Mouse (Mus musculus) urinary bladder, postnatal 14 days (tissue): ENCODE measurements around the gene Hamp2.
"Not testable (repeated sequence)": the region's sequence is repeated elsewhere in the genome, so short reads cannot be mapped to it uniquely, and the experiment has no call there.

Experiments
- DNase-seq: peaks from one replicate; pipeline ENCODE4 v3.0.0; 2021; ENCODE audit warnings: low spot score

The Hamp2 gene

DNA sequence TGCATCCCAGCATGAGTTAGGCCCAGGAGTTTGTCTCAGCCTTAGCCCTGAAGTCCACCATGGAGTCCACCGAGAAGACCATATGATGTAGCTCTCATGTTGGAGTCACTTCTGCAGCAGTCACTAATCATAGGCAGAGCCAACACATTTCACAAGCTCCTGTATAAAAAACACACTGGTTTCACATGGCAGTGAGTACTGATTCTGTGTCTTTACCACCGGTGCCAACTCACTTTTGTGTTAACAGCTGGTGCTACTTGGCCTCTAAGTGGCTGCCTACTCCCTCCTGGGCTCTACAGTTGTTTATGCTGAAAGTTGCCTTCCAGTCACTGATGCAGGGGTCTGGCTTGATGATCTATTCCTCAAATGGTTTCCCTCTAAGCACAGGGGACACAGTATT lies at the start of gene Hamp2:
Gene Hamp2 (minus strand): TSS at position 101 of the 400 bp plus-strand sequence.
- DNase-seq = not testable (repeated sequence)

DNA sequence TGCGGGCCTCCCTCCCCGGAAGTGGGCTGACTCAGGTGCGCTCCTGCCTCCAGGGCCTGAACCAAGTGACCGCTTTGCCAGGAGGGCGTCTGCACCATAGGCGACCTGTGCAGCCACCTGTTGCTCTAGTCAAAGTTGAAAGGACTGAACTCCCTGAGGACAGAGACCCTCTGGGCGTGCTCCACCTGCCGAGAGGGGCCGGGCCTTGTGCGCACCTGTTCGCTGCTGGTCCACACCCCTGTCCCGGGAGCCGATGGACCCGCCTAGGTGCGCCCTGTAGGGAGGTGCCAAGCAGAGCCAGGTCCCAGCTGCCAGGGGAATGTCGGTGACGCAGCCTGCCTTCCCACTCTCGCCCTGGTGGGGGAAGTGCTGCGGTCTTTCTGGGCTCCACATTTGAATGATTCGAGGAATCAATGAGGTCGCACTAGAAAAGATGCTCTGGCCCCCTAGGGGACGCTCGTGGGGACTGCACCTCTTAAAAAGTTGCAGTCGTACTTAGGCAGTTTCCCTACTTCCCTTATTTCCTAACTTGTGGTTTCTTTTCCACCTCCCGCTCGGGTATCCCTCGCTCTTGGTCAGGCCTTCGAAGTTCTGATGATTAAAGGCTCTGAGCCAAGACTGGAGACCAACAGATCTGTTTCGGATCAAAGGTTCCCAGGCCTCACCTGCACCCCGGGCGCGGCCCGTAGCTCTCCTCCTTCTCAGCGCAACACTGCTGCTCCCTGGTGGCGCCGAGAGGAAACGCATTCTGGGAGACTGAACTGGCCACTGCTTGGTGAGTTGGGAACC lies 49.2 kb upstream of the Hamp2 start, which contains the start of gene Fam187b:
Gene Fam187b (plus strand): TSS at position 290 of the 789 bp plus-strand sequence.
- DNase-seq = peak; percentile 91

DNA sequence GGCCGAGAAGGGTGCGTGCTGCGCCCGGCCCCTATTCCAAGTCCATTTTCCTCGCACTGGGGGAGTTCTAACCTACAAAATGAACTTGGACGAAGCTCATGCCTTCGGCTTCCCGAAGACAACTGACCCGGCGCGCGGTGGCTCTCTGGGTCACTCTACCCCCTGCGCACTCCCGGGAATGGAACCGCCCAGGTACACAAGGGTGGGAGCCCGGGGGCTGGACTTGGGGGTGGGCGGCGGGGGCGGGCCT lies 48.7 kb upstream of the Hamp2 start, which contains the start of gene Lsr:
Gene Lsr (minus strand): TSS at position 214 of the 250 bp plus-strand sequence.
- no peak for DNase-seq

DNA sequence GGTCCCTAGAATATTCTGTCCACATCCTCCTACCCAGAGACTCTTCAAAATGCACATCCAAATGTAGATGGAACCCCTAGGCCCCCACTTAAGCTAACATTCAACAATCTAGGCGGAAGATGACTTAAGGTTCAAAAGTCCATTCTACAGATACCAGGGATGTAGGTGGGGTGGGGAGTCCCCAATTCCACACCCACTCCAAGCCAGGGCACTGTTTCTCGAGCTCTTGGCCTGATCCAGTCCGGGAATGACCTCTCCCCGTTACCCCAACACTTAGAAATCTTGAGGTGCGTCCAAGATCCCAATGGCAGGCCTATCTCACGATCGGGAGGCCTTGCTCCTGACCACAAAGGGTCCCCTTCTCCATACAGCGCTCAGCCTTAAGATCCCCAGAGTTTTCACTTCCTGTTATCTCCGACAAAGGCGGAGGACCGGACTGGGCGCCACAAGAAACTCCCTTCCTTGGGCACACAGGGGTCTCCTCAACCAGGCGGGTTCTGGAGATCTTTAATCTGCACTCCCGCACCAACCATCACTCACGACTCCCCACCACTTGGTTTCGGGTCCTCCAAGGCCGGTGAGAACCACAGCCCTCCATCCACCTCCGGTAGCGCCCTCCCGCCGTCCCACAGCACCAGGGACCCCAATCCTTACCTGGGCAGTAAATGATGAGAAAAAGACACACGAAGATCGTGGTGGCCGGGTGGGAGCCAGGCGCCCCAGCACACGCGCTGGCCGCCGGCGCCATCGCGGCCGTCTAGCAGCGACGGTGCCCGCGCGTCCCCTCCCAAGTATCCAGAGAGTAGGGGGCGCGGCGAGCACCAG lies 48.2 kb upstream of the Hamp2 start:
- no peak for DNase-seq

DNA sequence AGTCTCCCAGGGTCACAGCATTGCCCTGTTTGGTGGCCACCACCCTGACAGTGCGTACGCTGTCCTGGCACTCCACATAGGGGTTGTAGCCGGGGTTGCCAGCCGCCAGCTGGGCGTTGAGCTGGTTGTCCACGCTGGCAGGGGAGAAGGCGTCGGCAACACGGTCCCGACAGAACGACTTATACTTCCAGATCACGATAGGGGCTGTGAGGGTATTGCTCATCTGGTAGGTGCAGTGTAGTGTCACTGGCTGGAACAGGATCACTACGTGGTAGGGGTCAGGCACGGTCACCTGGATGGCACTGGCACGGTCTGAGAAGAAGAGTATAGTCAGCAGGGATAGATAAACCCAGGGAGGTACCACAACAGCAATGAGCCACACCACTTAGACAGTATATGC lies 47.4 kb upstream of the Hamp2 start:
- DNase-seq = no peak

DNA sequence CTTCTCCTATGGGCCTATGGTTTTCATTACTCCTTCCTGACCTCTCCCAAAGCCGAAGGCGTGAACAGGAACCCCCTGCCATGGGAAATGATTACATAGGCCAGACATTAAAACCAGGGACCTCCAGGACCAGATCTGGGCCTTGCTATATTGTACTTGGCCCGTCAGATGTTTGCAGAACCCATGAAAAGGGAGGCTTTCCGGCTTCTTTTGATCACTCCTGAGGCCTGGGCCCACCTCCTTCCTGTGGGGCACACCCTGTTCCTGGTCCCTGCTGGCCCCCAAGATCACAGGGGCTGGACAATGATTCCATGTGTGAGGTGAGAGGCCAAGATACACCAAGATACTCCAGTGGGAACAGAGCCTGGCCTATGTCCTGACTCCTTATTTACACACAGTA lies 44.7 kb upstream of the Hamp2 start:
- DNase-seq = no peak

DNA sequence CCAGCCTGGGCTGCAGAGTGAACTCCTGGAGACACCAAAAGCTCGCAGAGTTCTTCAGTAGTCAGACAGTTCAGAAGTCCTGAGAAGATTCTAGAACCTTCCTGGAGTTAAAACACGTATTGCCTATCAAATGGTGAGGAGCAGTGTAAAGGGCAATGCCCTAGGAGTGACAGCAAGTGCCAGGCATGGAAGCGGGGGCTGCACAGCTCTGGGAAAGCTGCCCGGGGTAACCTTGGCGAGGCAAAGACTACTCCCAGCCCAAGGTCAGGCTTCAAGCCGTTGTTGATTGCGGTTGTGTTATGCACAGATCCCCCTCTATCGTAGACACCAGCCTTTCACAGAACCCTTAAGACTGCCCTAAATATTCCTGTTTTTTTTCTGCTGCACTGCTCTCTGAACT lies 44.1 kb upstream of the Hamp2 start:
- DNase-seq = no peak

DNA sequence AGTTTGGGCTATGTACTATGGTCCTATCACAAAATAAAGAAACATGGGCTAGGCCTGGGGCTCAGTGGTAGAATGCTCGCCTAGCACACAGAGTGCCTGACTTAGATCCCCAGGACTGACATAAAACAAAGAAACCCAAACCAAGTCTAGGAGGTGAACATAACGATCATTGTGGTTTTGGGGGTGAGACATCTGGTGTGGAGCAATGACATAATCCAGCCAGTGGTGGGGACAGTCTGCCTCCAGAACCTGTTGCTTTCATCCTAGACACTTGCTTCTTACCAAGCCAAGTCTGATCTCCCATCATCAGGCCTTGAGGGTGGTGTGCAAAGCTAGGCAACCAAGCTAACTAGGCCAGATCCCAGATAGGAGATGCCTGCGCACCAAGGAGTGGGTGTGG lies 42.2 kb upstream of the Hamp2 start:
- DNase-seq = no peak

DNA sequence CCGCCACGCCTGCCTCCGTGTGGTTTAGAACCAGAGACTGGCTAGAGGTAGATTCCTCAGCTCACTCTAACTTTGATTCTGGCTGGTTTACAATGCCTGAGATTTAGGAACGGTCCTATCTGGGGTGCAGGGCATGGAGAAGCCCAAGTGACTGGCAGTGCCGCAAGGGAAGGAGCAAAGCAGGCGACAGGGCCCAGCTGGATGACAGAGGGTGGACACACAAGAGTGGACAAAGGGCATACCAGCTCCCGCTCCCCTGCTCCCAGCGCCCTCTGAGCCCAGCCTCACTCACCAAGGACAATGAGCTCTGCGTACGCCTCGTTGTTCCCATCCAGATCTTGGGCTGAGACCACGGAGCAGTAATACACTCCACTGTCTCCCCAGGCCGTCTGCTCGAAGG lies 41.2 kb upstream of the Hamp2 start:
- no peak for DNase-seq

DNA sequence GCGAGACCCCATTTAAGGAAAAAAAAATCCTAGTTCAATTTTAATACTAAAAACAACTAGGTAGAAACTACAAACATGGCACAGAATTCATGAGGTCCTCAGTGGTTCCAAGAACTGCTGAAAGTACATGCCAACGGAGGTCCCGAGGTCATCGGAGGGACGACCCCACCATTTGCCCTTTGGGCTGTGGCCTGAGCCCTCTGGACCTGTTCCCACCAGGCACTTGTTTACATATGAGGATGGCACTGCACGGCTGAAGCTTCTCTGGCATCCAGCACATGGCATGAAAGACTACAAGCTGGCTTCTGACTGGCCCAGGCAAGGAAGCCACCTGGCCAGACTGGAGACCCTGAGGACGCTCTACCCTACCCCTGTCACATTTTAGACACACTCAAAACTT lies 39.9 kb upstream of the Hamp2 start:
- DNase-seq = no peak

DNA sequence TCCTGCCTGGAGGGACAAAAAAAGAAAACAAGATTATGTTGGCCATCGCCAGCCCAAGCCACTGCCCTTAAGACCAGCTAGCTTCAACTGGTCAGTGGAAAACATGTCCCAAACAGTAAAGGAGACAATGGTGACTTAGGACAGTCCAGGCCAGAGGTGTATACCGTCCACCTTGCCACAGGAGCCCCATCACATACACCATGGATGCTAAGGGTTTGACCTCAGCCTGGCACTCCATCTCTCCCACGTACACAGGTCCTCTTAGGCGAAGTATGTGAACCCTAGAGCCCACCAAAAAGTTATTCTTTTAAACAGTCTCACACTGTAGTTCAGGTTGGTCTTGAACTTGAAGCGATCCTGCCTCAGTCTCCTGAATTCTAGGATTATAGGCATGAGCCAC lies 38.4 kb upstream of the Hamp2 start:
- no peak for DNase-seq

DNA sequence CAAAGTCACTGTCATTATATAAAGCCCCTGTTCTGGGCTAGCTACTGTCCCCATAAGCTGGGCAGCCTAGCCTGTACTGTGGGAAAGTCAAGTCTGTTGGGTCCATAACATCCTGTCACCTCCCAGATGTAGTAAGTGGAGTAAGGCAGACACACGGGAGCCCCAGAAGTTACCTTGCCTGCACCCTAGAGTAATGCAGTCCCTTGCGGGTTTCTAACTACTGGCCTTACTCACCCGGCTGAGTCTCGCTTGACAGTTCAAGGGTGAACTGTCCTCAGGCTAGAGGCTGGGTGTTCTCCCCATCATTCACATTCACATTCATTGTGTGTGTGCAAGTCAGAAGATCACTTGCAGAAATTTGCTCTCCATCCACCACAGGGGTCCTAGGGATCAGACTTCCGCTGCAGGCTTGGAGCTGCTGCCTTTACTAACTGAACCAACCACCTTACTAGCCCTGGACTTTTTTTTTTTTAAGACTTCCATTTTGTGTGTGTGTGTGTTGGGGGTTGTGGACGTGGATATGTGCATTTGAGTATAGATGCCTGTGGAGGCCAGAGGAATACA lies 35.4 kb upstream of the Hamp2 start:
- no peak for DNase-seq

DNA sequence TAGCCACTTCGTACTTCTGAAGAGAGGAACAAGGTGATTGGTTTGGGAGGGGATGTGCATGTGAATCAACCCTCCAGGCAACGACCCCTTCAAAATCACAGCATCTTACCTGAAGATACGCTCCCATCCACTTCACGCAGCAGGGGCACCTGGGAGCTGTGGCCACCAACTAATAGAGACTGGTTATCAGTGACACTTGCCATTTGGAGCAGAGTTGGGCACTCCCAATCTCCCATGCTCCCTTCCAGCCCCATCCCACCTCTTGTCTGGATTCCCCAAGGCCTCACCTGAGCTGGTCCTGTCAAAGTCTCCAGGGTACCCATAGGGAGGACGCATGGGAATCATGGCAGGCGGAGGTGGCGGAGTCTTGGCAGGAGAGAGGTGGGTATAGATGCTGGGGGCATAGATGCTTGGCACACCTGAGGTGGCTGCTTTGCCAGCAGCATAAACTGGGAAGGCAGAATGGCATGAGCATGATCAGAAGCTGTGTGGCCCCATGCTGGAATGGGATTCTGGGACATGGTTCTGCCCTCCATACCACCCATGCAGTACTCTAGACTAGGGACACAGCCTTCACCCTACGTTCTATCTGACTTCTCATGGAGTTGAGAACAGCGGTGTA lies 34.5 kb upstream of the Hamp2 start:
- DNase-seq = no peak

DNA sequence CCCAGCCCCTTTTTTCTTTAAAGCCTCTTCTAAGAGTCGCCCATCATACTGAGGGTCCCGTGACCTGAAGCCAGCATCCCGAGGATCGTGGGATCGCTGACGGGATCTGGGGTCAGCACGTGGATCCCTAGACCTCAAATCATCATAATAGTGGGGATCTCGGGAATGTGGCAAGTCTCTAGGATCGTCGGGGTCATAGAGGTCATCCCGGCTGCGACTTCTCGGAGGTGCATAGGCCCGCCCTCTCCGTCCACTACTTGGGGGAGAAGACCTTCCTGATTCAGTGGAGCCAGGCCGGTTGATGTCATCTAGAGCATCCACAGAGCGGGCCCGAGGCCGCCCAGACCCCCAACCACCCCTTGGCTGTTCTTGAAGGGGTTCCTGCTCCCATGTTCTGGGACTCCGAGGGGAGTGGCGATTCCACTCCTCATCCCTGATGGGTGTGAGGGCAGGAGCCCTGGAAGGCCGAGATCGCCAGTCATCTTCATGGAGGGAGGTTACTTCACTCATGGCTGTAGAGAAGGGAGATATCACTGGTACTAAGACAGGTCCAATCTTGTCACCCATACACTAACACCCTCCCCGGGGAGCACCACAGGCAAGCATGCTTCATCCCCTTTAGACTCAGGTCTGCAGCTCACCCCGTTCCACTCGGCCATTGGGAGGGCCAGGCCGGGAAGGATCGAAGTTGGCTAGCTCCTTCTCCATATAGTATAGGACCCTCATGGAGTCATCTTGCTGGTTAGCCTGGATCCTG lies 33.8 kb upstream of the Hamp2 start:
- no peak for DNase-seq

DNA sequence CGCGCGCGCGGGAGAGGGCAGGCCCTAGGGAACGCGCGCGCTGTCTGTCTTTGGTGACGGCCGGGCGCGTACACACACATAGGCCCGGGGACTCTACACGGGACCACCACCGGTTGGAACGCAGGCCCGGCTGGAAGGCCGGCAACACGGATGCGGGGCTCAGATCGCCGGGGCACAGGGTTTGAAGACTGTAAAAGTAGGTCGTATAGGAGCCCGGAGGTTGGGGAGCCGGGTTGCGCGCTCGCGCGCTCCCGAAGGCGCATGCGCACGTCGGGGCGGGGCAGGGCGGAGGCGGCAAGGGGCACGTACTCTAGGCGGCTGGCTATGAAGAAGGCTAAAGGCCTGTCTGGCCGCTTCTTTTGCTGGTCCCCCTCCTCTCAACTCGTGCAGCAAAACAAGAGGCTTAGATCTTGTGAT lies 32.9 kb upstream of the Hamp2 start:
- DNase-seq = peak; percentile 91

DNA sequence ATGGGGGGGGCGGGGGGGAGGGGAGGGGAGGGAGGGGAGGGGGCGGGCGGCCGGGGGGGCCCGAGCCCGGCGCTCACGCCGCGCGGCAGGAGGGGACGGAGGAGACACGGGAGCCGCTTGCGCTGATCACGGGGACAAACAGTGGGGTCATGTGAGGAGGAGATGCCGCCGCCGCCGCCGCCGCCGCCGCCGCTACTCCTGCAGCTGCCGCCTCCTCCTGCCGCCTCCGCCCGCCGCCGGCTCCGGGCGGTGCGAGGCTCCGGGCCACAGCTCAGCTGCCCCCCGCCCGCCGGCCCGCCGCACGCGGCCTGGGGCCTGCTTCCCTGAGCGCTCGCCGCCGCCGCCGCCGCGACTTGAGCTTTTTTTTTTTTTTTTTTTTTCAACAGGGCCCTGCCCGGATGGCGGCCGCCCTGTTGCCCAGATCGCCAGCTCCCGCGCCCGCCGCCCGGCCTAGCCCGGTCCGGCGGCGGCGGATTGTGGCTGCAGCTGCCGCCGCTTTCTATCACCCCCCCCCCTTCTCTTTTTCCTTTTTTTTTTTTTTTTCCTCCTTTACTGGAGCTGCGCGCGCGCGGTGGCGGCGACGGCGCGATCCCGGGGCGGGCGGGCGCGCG lies 32.4 kb upstream of the Hamp2 start, which contains the start of gene Usf2:
Gene Usf2 (minus strand): TSS at position 48 of the 611 bp plus-strand sequence.
- DNase-seq = peak; percentile 82

DNA sequence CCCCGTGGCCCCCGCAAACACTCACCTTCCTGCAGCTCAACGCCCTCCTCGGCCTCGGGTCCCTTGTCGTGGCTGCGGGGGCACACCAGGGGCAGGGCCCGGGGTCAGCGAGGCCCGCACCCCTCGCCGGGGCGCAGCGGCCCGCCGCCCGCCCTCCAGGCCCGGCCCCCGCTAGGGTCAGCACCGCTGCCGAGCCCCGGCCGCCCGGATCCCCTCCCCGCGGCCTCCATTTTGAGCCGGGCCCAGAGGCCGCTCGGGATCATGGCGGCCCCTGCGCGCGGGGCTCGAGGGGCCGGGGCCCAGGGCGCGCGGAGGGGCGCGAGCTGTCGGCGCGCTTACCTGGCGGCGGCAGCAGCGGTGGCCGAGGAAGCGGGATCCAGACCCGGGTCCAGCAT lies 31.9 kb upstream of the Hamp2 start:
- no peak for DNase-seq

DNA sequence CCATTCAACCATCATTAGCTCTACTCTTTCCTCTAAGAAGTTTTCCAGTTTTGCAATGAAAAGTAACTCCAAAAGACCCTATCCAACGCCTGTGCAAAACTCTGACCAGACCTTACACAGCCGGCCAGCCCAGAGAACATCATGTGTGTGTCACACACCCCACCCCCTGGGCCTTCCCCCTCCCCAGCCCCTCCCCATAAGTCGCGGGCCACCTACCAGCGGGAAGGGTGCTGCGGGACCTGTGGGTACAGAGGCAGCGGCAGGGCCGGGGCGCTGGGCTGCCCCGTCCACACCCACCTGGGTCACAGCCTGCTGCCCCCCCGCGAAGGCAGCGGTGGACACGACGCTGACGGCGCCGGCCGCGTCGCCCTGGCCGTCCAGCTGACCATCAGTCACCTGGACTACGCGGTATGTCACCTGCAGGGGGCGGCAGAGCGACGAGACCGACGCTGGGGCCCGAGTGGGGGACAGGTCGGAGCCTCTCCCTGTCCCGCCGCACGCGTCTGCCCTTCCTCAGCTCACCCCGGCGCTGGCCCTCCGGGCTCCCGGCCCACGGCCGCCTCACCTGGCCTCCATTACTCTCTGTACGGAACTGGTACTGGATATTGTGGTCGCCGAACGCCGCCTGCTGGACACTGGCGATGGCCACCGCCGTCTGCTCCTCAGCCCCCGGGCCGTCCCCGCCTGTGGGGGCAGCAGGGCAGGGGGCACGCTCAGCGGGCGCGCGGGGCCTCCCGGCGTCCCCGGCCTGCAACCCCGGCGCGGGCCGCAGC lies 31.3 kb upstream of the Hamp2 start:
- peak; percentile 92 for DNase-seq

DNA sequence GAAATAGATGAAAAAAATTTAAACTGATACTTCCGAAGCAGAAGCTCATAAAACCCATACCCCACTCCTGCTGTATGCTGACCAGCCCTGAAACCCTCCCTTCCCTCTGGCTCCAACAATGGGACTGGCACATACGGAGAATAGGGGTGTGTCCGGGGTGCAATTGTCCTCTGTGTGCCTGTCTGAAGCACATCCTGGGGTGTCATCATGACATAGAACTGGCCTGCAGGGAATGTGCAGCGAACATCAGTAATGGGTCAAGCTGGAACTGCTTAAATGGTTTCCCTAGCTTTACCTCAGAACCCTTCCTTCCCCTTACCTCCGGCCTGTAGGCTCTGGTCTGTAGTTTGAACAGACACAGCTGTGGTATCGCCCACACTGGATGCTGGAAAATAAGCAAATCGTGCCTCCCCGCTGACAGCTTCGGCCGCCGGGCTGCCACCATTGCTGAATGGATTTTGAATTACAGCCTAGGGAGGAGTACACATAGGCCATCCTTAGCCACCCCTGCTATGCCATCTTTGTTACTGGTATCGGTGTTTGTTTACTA lies 30.6 kb upstream of the Hamp2 start:
- DNase-seq = no peak

DNA sequence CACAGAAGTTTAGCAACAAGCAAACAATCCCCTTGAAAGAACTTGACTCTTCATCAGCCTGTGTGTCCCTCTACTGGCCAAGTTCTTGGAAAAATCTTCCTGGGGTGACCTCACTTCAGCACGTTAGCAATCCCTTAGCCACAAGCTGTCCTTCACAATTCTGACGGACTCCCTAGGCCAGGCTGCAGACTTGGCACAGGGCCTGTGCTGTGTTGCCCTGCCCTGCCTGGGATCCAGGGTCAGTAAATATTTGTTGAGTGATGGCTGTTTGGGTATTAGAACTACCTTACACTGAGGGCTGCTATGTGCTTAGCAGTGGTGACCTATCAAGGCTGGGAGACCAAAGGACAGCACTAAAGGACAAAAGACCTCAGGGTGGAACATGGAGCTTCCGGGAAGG lies 29.6 kb upstream of the Hamp2 start:
- DNase-seq = no peak
